Mouse (Mus musculus) MEL (cell line): ENCODE measurements around the gene Apbb1ip. TPM values are rescaled to one million over a fixed set of nuclear protein-coding genes. Genes with fewer than 3 reads are reported as not detected.

Experiments used
- DNase-seq: peaks from one replicate; pipeline ENCODE4 v3.0.0; 2011; ENCODE audit warnings: low read depth, low spot score
- H3K27ac ChIP-seq: 2 replicates; pipeline ENCODE4 v1.5.1; 2012; ENCODE audit warnings: low read depth, mild to moderate bottlenecking, control low read depth, low read length, moderate library complexity; ENCODE audit not compliant: control insufficient read depth
- H3K27me3 ChIP-seq, 2 experiments: fragments of 150-350 bp in 1 of 2; sonication (generic) in 1 of 2; 2 replicates each; pipeline ENCODE4 v1.6.1; 2012; ENCODE audit warnings: low read length in 2 of 2, mild to moderate bottlenecking in 2 of 2, improper control_type of control experiment in 1 of 2, moderate library complexity in 1 of 2; ENCODE audit not compliant: insufficient read depth in 2 of 2, control insufficient read depth in 1 of 2
- H3K36me3 ChIP-seq, 2 experiments: 2 replicates each; pipeline ENCODE4 v1.6.1; 2012 to 2014; ENCODE audit warnings: low read length in 2 of 2, improper control_type of control experiment in 1 of 2, inconsistent platforms in 1 of 2, mild to moderate bottlenecking in 1 of 2; ENCODE audit not compliant: insufficient read depth in 2 of 2, control insufficient read depth in 1 of 2
- H3K4me1 ChIP-seq, 2 experiments: fragments of 150-350 bp in 1 of 2; sonication (generic) in 1 of 2; 2 replicates each; pipeline ENCODE4 v1.6.1; 2012; ENCODE audit warnings: low read length in 2 of 2, improper control_type of control experiment in 1 of 2, mild to moderate bottlenecking in 1 of 2; ENCODE audit not compliant: insufficient read depth in 2 of 2, control insufficient read depth in 1 of 2
- H3K4me3 ChIP-seq, 2 experiments: fragments of 150-350 bp in 1 of 2; sonication (generic) in 1 of 2; 2 replicates each; pipeline ENCODE4 v1.5.1; 2012; ENCODE audit warnings: low read depth in 2 of 2, low read length in 2 of 2, mild to moderate bottlenecking in 2 of 2, moderate library complexity in 2 of 2, control low read depth in 1 of 2, improper control_type of control experiment in 1 of 2; ENCODE audit not compliant: control insufficient read depth in 1 of 2, insufficient read depth in 1 of 2
- H3K79me2 ChIP-seq: 2 replicates; pipeline ENCODE4 v1.6.1; 2012; ENCODE audit warnings: mild to moderate bottlenecking, low read length, moderate library complexity; ENCODE audit not compliant: control insufficient read depth, poor library complexity, insufficient read depth
- H3K9ac ChIP-seq: 2 replicates; pipeline ENCODE4 v1.6.1; 2012; ENCODE audit warnings: low read depth, mild to moderate bottlenecking, control low read depth, low read length, moderate library complexity; ENCODE audit not compliant: control insufficient read depth, poor library complexity, severe bottlenecking
- H3K9me3 ChIP-seq: fragments of 150-350 bp; sonication (generic); replicated peaks from 2 replicates; pipeline ENCODE4 v1.6.1; 2012; ENCODE audit warnings: mild to moderate bottlenecking, low read length, improper control_type of control experiment, moderate library complexity; ENCODE audit not compliant: insufficient read depth
- CHD1 ChIP-seq: IDR thresholded peaks from 2 replicates; pipeline ENCODE4 v1.6.1; 2012; ENCODE audit warnings: low read depth, mild to moderate bottlenecking, inconsistent platforms, low read length, improper control_type of control experiment
- CHD2 ChIP-seq: IDR thresholded peaks from 2 replicates; pipeline ENCODE4 v1.6.1; 2011; ENCODE audit warnings: low read length, improper control_type of control experiment
- EP300 ChIP-seq, 2 experiments: IDR thresholded peaks; 2 replicates each; pipeline ENCODE4 v1.6.1; 2011; ENCODE audit warnings: improper control_type of control experiment in 2 of 2, low read length in 2 of 2, low read depth in 1 of 2, mild to moderate bottlenecking in 1 of 2
- ETS1 ChIP-seq: IDR thresholded peaks from 2 replicates; pipeline ENCODE4 v1.6.1; 2012; ENCODE audit warnings: low read depth, mild to moderate bottlenecking, inconsistent platforms, low read length, improper control_type of control experiment, moderate library complexity
- GATA1 ChIP-seq: IDR thresholded peaks from 2 replicates; pipeline ENCODE4 v1.6.1; 2011; ENCODE audit warnings: low read depth, low read length, improper control_type of control experiment
- JUND ChIP-seq: IDR thresholded peaks from 2 replicates; pipeline ENCODE4 v1.6.1; 2011; ENCODE audit warnings: low read depth, mild to moderate bottlenecking, improper control_type of control experiment, low read length
- MAZ ChIP-seq: IDR thresholded peaks from 2 replicates; pipeline ENCODE4 v1.6.1; 2012; ENCODE audit warnings: low read depth, mild to moderate bottlenecking, inconsistent platforms, low read length, improper control_type of control experiment
- MYB ChIP-seq: IDR thresholded peaks from 2 replicates; pipeline ENCODE4 v1.6.1; 2011; ENCODE audit warnings: mild to moderate bottlenecking, low read depth, low read length, improper control_type of control experiment
- MYC ChIP-seq: IDR thresholded peaks from 2 replicates; pipeline ENCODE4 v1.6.1; 2011; ENCODE audit warnings: low read depth, mild to moderate bottlenecking, low read length, improper control_type of control experiment, moderate library complexity
- POLR2A ChIP-seq, 2 experiments: IDR thresholded peaks; 2 replicates each; pipeline ENCODE4 v1.6.1; 2011 to 2012; ENCODE audit warnings: low read length in 2 of 2, mild to moderate bottlenecking in 2 of 2, control low read depth in 1 of 2, improper control_type of control experiment in 1 of 2, low read depth in 1 of 2, moderate library complexity in 1 of 2; ENCODE audit not compliant: control insufficient read depth in 1 of 2, insufficient read depth in 1 of 2, poor library complexity in 1 of 2
- RCOR1 ChIP-seq: IDR thresholded peaks from 2 replicates; pipeline ENCODE4 v1.6.1; 2012; ENCODE audit warnings: low read depth, mild to moderate bottlenecking, inconsistent platforms, low read length, improper control_type of control experiment
- SIN3A ChIP-seq: IDR thresholded peaks from 2 replicates; pipeline ENCODE4 v1.6.1; 2012; ENCODE audit warnings: low read length, improper control_type of control experiment, inconsistent platforms
- SMC3 ChIP-seq: IDR thresholded peaks from 2 replicates; pipeline ENCODE4 v1.6.1; 2011; ENCODE audit warnings: low read depth, low read length, improper control_type of control experiment
- TCF12 ChIP-seq: IDR thresholded peaks from 2 replicates; pipeline ENCODE4 v1.6.1; 2014; ENCODE audit warnings: low read depth, mild to moderate bottlenecking, inconsistent platforms, low read length, improper control_type of control experiment, moderate library complexity
- UBTF ChIP-seq: IDR thresholded peaks from 2 replicates; pipeline ENCODE4 v1.6.1; 2012; ENCODE audit warnings: low read depth, mild to moderate bottlenecking, inconsistent platforms, low read length, improper control_type of control experiment, moderate library complexity, borderline replicate concordance; ENCODE audit not compliant: insufficient read depth
- USF2 ChIP-seq, 2 experiments: IDR thresholded peaks; 2 replicates each; pipeline ENCODE4 v1.6.1; 2011 to 2012; ENCODE audit warnings: improper control_type of control experiment in 2 of 2, low read length in 2 of 2, borderline replicate concordance in 1 of 2, inconsistent platforms in 1 of 2, low read depth in 1 of 2, mild to moderate bottlenecking in 1 of 2; ENCODE audit not compliant: insufficient read depth in 1 of 2
- polyA plus RNA-seq, 2 experiments: library from polyadenylated mRNA; stranded (reverse) in 1 of 2; unstranded in 1 of 2; fragments of >175 nt in 1 of 2; fragments of >200 nt in 1 of 2; gene quantifications; 2 replicates each; pipeline versions ENCODE4 v1.2.1 to v1.2.4; 2012; ENCODE audit warnings: low replicate concordance in 2 of 2, low read depth in 1 of 2; ENCODE audit not compliant: insufficient read length in 2 of 2, insufficient read depth in 1 of 2, missing spikeins in 1 of 2
- total RNA-seq: library from RNA; depleted of rRNA; stranded (reverse); fragments of 300-350 nt; gene quantifications from 2 replicates; pipeline ENCODE4 v1.2.3, GENCODE M21; 2012

The Apbb1ip gene
- total and polyA plus RNA-seq, 3 experiments = 7.4 to 60.7 TPM; not detected in 1

DNA sequence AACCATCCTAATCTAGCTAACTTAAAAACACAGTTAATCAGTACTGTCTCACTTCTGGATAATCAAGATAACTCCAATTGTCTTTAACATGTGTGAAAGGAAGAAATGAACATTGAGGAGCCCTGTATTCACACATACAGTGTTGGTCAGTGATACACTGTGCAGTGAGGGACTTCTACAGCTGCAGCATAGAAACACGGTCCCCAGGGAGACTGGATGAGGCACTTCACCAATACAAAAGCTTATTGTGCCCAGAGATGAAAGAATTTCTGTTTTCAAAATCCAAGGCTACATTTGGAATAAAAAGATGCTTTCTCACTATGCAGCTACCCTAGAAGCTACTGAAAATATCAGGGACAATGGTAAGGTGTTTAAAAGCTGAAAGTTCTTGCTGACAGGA, 7.0 kb downstream of the Apbb1ip start:
- no peaks in the 10 kb centered on the region for H3K27me3 ChIP-seq
- H3K9me3 ChIP-seq = no peaks in the 10 kb centered on the region
- TF ChIP-seq ETS1 = 0 out of 2 replicates have a peak, but pooled peaks have one; percentile 38
- TF ChIP-seq UBTF = no peak
- no peak for TF ChIP-seq CHD1
- TF ChIP-seq EP300 (IDR thresholded peaks at IDR 0.05; ENCODE audit: low read depth in 1 of 2, low read length in 2 of 2) = 0 out of 4 replicates have a peak, but pooled peaks of 1 of the 2 experiments have one; percentile 4
- TF ChIP-seq CHD2 = no peak
- TF ChIP-seq POLR2A (IDR thresholded peaks at IDR 0.05; ENCODE audit: control insufficient read depth in 1 of 2, insufficient read depth in 1 of 2, low read depth in 1 of 2, low read length in 2 of 2, poor library complexity in 1 of 2) = no peak
- TF ChIP-seq, all 39 proteins: peak for 2
- H3K4me3 ChIP-seq = no peak overlapping the region
- peak overlapping the region; percentile 51 for H3K9ac ChIP-seq
- peaks cover 49 to 51% of the 10 kb centered on the region in 2 experiments for H3K4me1 ChIP-seq
- H3K27ac ChIP-seq = peak overlapping the region; percentile 100
- peaks cover 38% of the 10 kb centered on the region for H3K79me2 ChIP-seq
- peaks cover 2 to 75% of the 10 kb centered on the region in 2 experiments; a peak in 3 of 4 replicates for H3K36me3 ChIP-seq
- DNase-seq = peak; percentile 47

DNA sequence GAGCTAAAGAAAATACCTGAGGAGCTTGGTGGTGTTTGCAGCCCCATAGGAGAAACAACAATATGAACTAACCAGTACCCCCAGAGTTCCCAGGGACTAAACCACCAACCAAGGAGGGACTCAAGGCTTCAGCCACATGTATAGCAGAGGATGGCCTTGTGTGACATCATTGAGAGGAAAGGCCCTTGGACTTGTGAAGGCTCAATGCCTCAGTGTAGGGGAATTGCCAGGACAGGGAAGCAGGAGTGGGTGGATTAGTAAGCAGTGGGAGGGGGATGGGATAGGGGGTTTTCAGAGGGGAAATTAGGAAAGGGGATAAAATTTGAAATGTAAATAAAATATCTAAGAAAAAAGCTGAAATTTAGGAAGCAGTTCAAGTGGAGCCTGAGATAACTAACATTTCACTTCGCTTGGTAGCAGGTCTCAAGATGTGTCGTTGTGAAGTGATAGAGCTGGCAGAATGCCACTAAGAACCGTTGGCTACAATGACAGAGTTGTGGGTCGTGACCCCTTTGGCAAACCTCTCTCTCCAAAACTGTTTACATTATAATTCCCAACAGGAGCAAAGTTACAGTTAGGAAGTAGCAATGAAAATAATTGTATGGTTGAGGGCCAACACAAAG, 7.6 kb downstream of the Apbb1ip start:
- Histone ChIP-seq H3K79me2 (peaks cover 37% of the 10 kb centered on the region), H3K4me3 (peak overlapping the region in 1 of 2 experiments; percentile 13; a peak in 1 of 4 replicates), H3K27ac (peak overlapping the region; percentile 100), H3K4me1 (peaks cover 45 to 52% of the 10 kb centered on the region in 2 experiments), H3K27me3 (no peaks in the 10 kb centered on the region), H3K9me3 (no peaks in the 10 kb centered on the region), H3K36me3 (peaks cover 2 to 78% of the 10 kb centered on the region in 2 experiments; a peak in 3 of 4 replicates), H3K9ac (peak overlapping the region; percentile 51)
- peak; percentile 88 for DNase-seq
- no peak for TF ChIP-seq USF2 (IDR thresholded peaks at IDR 0.05; ENCODE audit: borderline replicate concordance in 1 of 2, insufficient read depth in 1 of 2, low read depth in 1 of 2, low read length in 2 of 2)
- TF ChIP-seq MYC = peak; percentile 58; the same call in 1 of the 2 replicates
- no peak for TF ChIP-seq MAZ
- TF ChIP-seq JUND = no peak; the same call in 1 of the 2 replicates
- TF ChIP-seq MYB = peak; percentile 58
- TF ChIP-seq RCOR1 = peak; percentile 64
- TF ChIP-seq TCF12 = peak; percentile 79
- peak; percentile 80 for TF ChIP-seq ETS1
- no peak for TF ChIP-seq SMC3
- TF ChIP-seq SIN3A = peak; percentile 65
- peak; percentile 70 for TF ChIP-seq GATA1
- TF ChIP-seq CHD2 = 0 out of 2 replicates have a peak, but pooled peaks have one; percentile 10
- 0 out of 2 replicates have a peak, but pooled peaks have one; percentile 75 for TF ChIP-seq CHD1
- peak; percentile 75 to 86 for TF ChIP-seq EP300 (IDR thresholded peaks at IDR 0.05; ENCODE audit: low read depth in 1 of 2, low read length in 2 of 2)
